In genomic region chr14:79912610-79913009, GRCm38 (mm10) we compare ENCODE assay signal across 8 mouse cellular contexts.
DNase-seq lines count a peak whose midpoint lies in the region; ATAC-seq and TF ChIP-seq lines count a peak whose summit lies in the region.
"Had no signal": no experiment of that assay in that cellular context is flagged by ENCODE, and none has a peak within 500 bp of the region (broad histone marks: within the 10 kb centered on the region; RNA-seq: fewer than 3 reads in every experiment).

No protein-coding gene starts in this region.

- TF ChIP-seq POLR2A in testis, adult 2 months (IDR thresholded peaks at IDR 0.05; ENCODE audit: control insufficient read depth, low read depth, low read length), result no peak

- no peaks in the 10 kb centered on the region for H3K9me3 ChIP-seq in lung, embryonic 14.5 days (ENCODE audit: low read depth, low read length)
- H3K9me3 ChIP-seq: midbrain, embryonic 12.5 days had no signal

- peak; percentile 23; the same call in 1 of the 2 replicates for TF ChIP-seq CTCF in testis, adult 2 months (IDR thresholded peaks at IDR 0.05; ENCODE audit: control insufficient read depth, insufficient read depth, insufficient replicate concordance, low read depth, low read length)
- peak; percentile 67 for TF ChIP-seq CTCF in lung, embryonic 14.5 days (IDR thresholded peaks at IDR 0.05; ENCODE audit: low read depth)

- no peak overlapping the region for H3K4me2 ChIP-seq in lung, embryonic 14.5 days
- H3K4me2 ChIP-seq: midbrain, embryonic 12.5 days had no signal

- no peaks in the 10 kb centered on the region for H3K36me3 ChIP-seq in testis, adult 2 months (ENCODE audit: control insufficient read depth, insufficient read depth, low read length)
- H3K36me3 ChIP-seq in lung, embryonic 14.5 days (ENCODE audit: insufficient read depth), result no peaks in the 10 kb centered on the region
- H3K36me3 ChIP-seq: midbrain, embryonic 12.5 days had no signal

- no peak for ATAC-seq in lung, embryonic 14.5 days (ENCODE audit: insufficient read depth)

- H3K9ac ChIP-seq in lung, embryonic 14.5 days, result no peak overlapping the region
- H3K9ac ChIP-seq: midbrain, embryonic 12.5 days had no signal

- H3K27me3 ChIP-seq in testis, adult 2 months (ENCODE audit: control insufficient read depth, insufficient read depth, low read length), result no peaks in the 10 kb centered on the region
- no peaks in the 10 kb centered on the region for H3K27me3 ChIP-seq in lung, embryonic 14.5 days (ENCODE audit: insufficient read depth, low read length)

- 37% methylated on average over 4 of the region's 4 CpGs for WGBS in lung, embryonic 14.5 days

- no peak for DNase-seq in testis, postnatal 14 days (ENCODE audit: low spot score)
- peak; percentile 64 for DNase-seq in adrenal gland, postnatal 10 days
- DNase-seq in embryo, embryonic 11 days, result peak; percentile 65
- peak; percentile 35 to 77 for DNase-seq in kidney, adult 8-10 months
- DNase-seq in lung, embryonic 14.5 days, result peak; percentile 57
- peak; percentile 71 for DNase-seq in testis, postnatal 10 days (ENCODE audit: low spot score)

- H3K4me1 ChIP-seq in testis, adult 2 months (ENCODE audit: control insufficient read depth, insufficient read depth, low read length), result no peaks in the 10 kb centered on the region
- H3K4me1 ChIP-seq in lung, embryonic 14.5 days (ENCODE audit: insufficient read depth), result no peaks in the 10 kb centered on the region

- no peak overlapping the region for H3K27ac ChIP-seq in testis, adult 2 months (ENCODE audit: control insufficient read depth, insufficient read depth, low read depth, low read length)
- H3K27ac ChIP-seq in lung, embryonic 14.5 days (ENCODE audit: low read depth), result no peak overlapping the region
- H3K27ac ChIP-seq: midbrain, embryonic 12.5 days had no signal

- no peak overlapping the region for H3K4me3 ChIP-seq in testis, adult 2 months (ENCODE audit: control insufficient read depth, low read depth, low read length)
- H3K4me3 ChIP-seq in lung, embryonic 14.5 days (ENCODE audit: low read depth, low read length), result no peak overlapping the region
- H3K4me3 ChIP-seq: midbrain, embryonic 12.5 days had no signal
